Mouse (Mus musculus) kidney, postnatal 14 days (tissue): ENCODE data around the gene Olfr739.

ENCODE experiments used
- DNase-seq: peaks from one replicate; pipeline ENCODE4 v3.0.0; 2022; ENCODE audit warnings: mixed read lengths

Gene Olfr739

DNA sequence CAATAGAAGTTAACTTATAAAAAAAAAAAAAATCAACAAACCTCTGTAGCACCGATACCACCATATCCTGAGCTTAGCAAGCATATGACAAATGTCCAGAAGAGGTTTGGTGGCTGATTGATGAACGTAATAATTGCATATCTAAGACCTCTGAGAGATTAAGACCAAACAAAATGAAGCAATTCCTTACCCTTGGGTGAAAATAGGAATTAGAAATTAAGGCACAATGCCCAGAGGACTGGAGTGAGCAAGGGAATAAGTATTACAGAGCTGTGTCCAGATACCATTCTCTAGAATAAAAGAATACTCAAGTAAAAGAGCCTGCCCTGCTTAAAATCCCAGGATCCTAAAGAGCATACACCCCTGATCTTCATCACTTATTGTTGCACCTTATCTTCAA, at the start of gene Olfr739:
Gene Olfr739, plus strand, starts transcription at position 301 of the 400 bp plus-strand sequence.
- no peak for DNase-seq

DNA sequence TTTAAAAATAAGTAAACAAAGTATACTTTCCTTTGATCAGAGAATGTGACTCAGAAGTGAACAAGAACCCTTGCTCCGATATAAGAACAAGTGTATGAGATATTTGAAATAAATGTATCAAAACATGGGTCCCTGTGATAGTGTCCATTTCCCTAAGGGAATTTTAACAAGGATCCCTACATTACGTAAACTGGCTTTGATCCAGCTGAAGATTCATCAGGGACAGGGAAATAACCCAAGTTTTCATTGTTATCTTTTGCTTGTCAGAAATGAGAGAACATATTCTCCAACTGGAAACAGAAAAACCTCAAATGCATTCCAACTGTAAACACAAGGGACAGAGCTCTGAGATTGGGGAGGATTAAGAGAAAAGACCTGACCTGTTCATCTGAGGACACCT, 37.6 kb upstream of the Olfr739 start, which contains the start of gene Olfr736:
Gene Olfr736, plus strand, starts transcription at position 301 of the 400 bp plus-strand sequence.
- DNase-seq, result no peak

DNA sequence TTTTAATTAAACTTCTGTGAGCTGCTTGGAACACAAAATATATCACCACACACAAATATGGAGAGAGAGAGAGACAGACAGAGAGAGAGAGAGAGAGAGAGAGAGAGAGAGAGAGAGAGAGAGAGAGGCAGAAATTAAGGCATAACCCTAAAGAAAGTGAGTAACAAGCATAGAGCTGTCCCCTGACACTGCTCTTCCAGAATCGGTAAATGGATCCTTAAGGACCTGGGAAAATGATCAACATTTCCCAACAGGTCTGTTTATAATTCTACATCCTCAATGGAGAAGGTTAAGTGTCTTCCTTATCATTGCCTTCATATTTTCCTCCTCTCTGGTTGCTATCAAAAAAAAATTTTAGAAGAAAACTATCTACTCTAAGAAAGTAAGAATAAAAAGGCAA, 11.2 kb upstream of the Olfr739 start, which contains the start of gene Olfr738:
Gene Olfr738, plus strand, starts transcription at position 301 of the 400 bp plus-strand sequence.
- no peak for DNase-seq

DNA sequence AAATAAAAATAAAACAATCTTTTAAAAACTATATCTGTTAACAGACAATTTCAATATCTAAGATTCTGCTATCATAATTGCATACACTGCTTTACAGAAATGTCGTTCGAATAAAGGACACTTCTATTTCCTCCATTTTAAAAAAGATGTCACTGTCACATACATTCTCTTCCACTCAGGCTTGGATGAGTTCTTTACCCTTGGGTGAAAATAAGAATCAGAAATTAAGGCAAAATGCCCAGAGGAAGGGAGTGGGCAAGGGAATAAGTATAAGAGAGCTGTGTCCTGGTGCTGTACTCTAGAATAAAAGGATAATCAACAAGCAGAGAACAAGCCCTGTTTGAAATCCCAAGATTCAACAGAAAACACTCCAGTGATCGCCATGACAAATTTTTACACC, 26.8 kb downstream of the Olfr739 start, which contains the start of gene Olfr740:
Gene Olfr740, plus strand, starts transcription at position 301 of the 400 bp plus-strand sequence.
- no peak for DNase-seq

DNA sequence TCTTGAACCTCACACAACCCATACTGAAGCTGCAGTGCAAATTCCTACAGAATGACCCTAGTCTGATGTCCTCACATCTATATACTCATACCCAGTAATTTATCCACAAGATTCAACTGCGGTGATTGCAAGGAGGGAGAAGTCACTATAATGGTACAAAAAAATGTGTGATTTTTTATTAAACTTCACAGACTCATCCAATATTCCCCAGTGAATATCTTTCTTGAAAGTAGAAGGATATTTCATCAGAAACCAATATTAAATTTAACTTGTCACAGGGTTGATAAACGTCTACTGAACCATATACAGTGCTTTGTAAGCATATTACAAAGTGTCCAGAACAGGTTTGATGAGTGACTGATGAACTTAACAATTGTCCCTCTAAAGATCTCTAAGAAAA, 54.0 kb downstream of the Olfr739 start, which contains the start of gene Olfr741:
Gene Olfr741, plus strand, starts transcription at position 301 of the 400 bp plus-strand sequence.
- DNase-seq, result no peak
